Mouse (Mus musculus) testis, adult 2 months (tissue): ENCODE data around the gene Zdhhc6.

Experiments
- CTCF ChIP-seq: fragments of 200-500 bp; IDR thresholded peaks from 2 replicates; pipeline ENCODE4 v1.5.1; 2012; ENCODE audit warnings: low read depth, mild to moderate bottlenecking, inconsistent platforms, low read length, moderate library complexity; ENCODE audit not compliant: control insufficient read depth, insufficient read depth, insufficient replicate concordance
- POLR2A ChIP-seq: fragments of 200-500 bp; IDR thresholded peaks from 2 replicates; pipeline ENCODE4 v1.6.1; 2012; ENCODE audit warnings: low read depth, mild to moderate bottlenecking, inconsistent platforms, low read length, moderate library complexity; ENCODE audit not compliant: control insufficient read depth

DNA sequence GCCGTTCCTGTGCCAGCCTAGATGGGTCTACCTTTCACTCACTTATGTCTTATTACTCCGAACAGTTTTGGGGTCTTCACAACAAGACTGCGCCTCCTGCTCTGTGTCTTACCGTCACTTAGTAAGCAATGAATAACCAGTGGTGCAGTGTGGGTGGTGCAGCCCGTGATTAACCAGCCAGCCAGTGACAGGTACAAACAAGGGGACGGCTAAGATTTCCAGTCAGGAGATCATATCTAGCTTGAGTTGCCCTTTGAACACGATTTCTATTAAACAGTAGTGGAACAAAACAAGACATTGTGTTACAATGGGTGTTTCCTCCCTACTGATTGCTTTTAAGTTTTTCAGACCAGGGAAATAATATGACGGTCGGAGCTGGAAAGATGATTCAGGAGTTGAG lies 27.4 kb upstream of the Zdhhc6 start:
- TF ChIP-seq POLR2A (no peak), CTCF (no peak)
